Mouse (Mus musculus) heart, embryonic 14.5 days (tissue): ENCODE data around the gene Olfr13. TPM values are rescaled to one million over a fixed set of nuclear protein-coding genes. Genes with fewer than 3 reads are reported as not detected.
"Not testable (repeated sequence)": the region's sequence is repeated elsewhere in the genome, so short reads cannot be mapped to it uniquely, and the experiment has no call there.

Experiments
- ATAC-seq: fragments of 200-750 bp; cut with Nextera tagmentation; 2 replicates; pipeline ENCODE4 v1.8.0; 2017; ENCODE audit warnings: low read depth, moderate TSS enrichment; ENCODE audit not compliant: insufficient number of reproducible peaks, insufficient read depth, low FRiP score
- H3K27ac ChIP-seq, 2 experiments: fragments of 200-500 bp in 1 of 2; fragments of 300-500 bp in 1 of 2; sonication (generic) in 1 of 2; replicated peaks in 1 of 2; 2 replicates each; pipeline ENCODE4 v1.5.1; 2012 to 2014; ENCODE audit warnings: low read depth in 2 of 2, low read length in 2 of 2, control low read depth in 1 of 2, mild to moderate bottlenecking in 1 of 2, mixed read lengths in 1 of 2; ENCODE audit not compliant: control insufficient read depth in 1 of 2, insufficient read depth in 1 of 2
- H3K27me3 ChIP-seq: fragments of 300-500 bp; sonication (generic); 2 replicates; pipeline ENCODE4 v1.6.1; 2014; ENCODE audit warnings: mild to moderate bottlenecking, low read length, control low read depth; ENCODE audit not compliant: control insufficient read depth, insufficient read depth
- H3K36me3 ChIP-seq: fragments of 300-500 bp; sonication (generic); 2 replicates; pipeline ENCODE4 v1.6.1; 2014; ENCODE audit warnings: mild to moderate bottlenecking, control low read depth, low read length, mixed read lengths; ENCODE audit not compliant: control insufficient read depth, insufficient read depth
- H3K4me1 ChIP-seq, 2 experiments: fragments of 200-500 bp in 1 of 2; fragments of 300-500 bp in 1 of 2; sonication (generic) in 1 of 2; 2 replicates each; pipeline ENCODE4 v1.6.1; 2012 to 2014; ENCODE audit warnings: low read length in 2 of 2, control low read depth in 1 of 2, mixed read lengths in 1 of 2; ENCODE audit not compliant: control insufficient read depth in 2 of 2, insufficient read depth in 2 of 2
- H3K4me2 ChIP-seq: fragments of 300-500 bp; sonication (generic); 2 replicates; pipeline ENCODE4 v1.6.1; 2014; ENCODE audit warnings: mild to moderate bottlenecking, low read length
- H3K4me3 ChIP-seq, 2 experiments: fragments of 200-500 bp in 1 of 2; fragments of 300-500 bp in 1 of 2; sonication (generic) in 1 of 2; 2 replicates each; pipeline ENCODE4 v1.5.1; 2012 to 2014; ENCODE audit warnings: low read length in 2 of 2, mild to moderate bottlenecking in 2 of 2, control low read depth in 1 of 2, low read depth in 1 of 2, moderate library complexity in 1 of 2; ENCODE audit not compliant: control insufficient read depth in 1 of 2, insufficient read depth in 1 of 2
- H3K9ac ChIP-seq: fragments of 300-500 bp; sonication (generic); 2 replicates; pipeline ENCODE4 v1.6.1; 2014; ENCODE audit warnings: mild to moderate bottlenecking, low read length
- H3K9me3 ChIP-seq: fragments of 300-500 bp; sonication (generic); 2 replicates; pipeline ENCODE4 v1.6.1; 2016; ENCODE audit warnings: low read length, control low read depth; ENCODE audit not compliant: control insufficient read depth
- WGBS: fragments of 180-500 bp; shearing (Covaris S2); extraction: QIAGEN DNeasy Blood & Tissue Kit; methylation state at CpG from one replicate; pipeline ENCODE4 v1.1.7; 2014; 5-methylcytosine and 5-hydroxymethylcytosine counted together
- polyA plus RNA-seq: library from polyadenylated mRNA; unstranded; fragments of >200 nt; fragmentation: Nextera tagmentation; extraction: Ambion mirVana; gene quantifications from 2 replicates; pipeline ENCODE4 v1.2.1, GENCODE M21; 2014

Olfr13 gene
- polyA plus RNA-seq, 1 experiment from 2014 or later = not detected

DNA sequence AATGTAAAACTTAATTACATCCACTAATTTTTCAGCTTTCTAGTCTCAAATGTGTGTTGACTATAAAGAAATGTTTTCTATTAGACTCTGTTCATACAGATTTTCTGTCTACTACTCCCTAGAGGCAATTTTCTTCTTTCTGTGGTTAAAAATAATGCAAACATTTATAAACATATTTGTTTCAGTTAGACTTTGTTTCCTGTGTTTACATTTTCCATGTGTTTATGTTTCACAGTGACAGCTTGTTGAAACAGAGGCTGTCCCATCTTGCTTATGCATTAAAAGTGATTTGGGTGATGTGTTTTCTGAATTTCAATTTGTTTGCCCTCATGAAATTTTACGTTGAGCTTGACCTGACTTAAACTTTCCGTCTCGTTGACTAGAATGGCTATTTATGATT lies 19.0 kb downstream of the Olfr13 start:
- ATAC-seq = no peak
- H3K4me2 ChIP-seq = no peak overlapping the region
- no peak overlapping the region for H3K27ac ChIP-seq
- no peaks in the 10 kb centered on the region for H3K4me1 ChIP-seq
- 85% methylated on average over 3 of the region's 3 CpGs for WGBS
- H3K9ac ChIP-seq = no peak overlapping the region
- H3K27me3 ChIP-seq = no peaks in the 10 kb centered on the region
- no peaks in the 10 kb centered on the region for H3K9me3 ChIP-seq
- no peak overlapping the region for H3K4me3 ChIP-seq
- H3K36me3 ChIP-seq = no peaks in the 10 kb centered on the region

DNA sequence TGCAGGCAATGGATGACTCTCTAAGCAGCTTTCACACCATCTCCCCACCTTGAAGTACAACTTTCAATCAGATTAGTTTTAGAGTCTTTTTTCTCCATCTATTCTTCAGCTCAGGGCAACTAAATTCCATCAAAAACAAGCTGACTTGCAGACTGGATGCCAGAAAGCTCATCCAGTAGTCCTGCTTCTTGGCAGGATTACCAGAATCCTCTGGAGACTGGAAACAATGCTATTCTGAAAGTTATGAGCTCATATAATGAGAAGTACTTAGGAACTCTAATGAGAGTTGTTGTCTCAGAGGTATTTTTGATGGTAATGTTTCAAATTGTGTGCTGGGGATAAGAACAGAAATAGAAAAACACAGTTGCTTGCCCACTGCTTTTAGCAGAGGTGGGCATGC lies 24.8 kb downstream of the Olfr13 start, which contains the start of gene Olfr435:
Olfr435 (plus strand) TSS at position 366 of the 400 bp plus-strand sequence.
- no peak within 1 kb of the TSS for H3K27ac ChIP-seq
- no peak for ATAC-seq
- no peak within 1 kb of the TSS for H3K4me2 ChIP-seq
- H3K4me1 ChIP-seq = no peaks in the 10 kb centered on the region
- no peaks in the 10 kb centered on the region for H3K27me3 ChIP-seq
- no peaks in the 10 kb centered on the region for H3K36me3 ChIP-seq
- no peak within 1 kb of the TSS for H3K9ac ChIP-seq
- H3K4me3 ChIP-seq = no peak within 1 kb of the TSS
- no peaks in the 10 kb centered on the region for H3K9me3 ChIP-seq

DNA sequence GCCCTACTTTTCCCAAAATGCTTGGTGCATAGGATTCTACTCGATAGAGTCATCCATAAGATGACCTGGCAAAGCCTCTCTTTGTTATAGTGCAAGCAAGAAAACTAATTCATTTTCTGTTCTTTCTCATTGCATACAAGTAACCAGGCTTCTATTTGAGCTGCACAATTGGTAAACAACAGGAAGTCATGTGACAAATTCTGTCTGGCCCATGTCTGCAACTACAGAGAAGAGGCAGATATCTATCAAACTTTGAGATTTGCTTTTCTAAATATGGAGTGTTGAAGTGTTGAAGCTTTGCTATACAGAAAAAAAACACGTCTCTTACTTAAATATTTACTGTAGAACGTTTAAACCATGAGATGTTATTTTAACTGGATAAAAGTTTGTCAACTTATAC lies 26.2 kb downstream of the Olfr13 start:
- H3K9me3 ChIP-seq = no peaks in the 10 kb centered on the region
- H3K9ac ChIP-seq = no peak overlapping the region
- no peaks in the 10 kb centered on the region for H3K4me1 ChIP-seq
- H3K36me3 ChIP-seq = no peaks in the 10 kb centered on the region
- H3K27ac ChIP-seq = no peak overlapping the region
- WGBS = 52% methylated on average over 3 of the region's 3 CpGs
- no peak for ATAC-seq
- H3K4me2 ChIP-seq = no peak overlapping the region
- no peaks in the 10 kb centered on the region for H3K27me3 ChIP-seq
- no peak overlapping the region for H3K4me3 ChIP-seq

DNA sequence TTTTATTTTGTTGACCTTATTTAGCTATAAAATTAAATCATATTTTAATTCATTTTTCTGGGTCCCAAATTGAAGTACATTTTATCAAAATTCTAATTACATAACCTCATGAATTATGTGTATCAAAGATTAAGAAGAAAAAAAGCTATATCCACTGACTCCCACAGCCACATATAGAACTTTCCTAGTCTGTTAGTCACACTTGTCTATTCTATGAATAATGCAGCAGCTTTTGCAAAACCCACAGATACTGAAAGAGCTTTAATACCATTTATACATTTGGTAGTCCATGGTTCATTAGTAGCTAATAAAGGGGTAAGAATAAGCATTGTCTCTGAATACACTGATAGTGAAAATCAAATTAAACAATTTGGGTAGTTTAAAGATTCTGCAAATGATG lies 30.8 kb downstream of the Olfr13 start:
- H3K9me3 ChIP-seq = no peaks in the 10 kb centered on the region
- no peak overlapping the region for H3K4me3 ChIP-seq
- no peak for ATAC-seq
- H3K4me1 ChIP-seq = no peaks in the 10 kb centered on the region
- no peaks in the 10 kb centered on the region for H3K36me3 ChIP-seq
- no peak overlapping the region for H3K9ac ChIP-seq
- no peaks in the 10 kb centered on the region for H3K27me3 ChIP-seq
- no peak overlapping the region for H3K4me2 ChIP-seq
- no peak overlapping the region for H3K27ac ChIP-seq

GRCm38 (mm10) chr6:43205355-43205754 lies 33.4 kb downstream of the Olfr13 start:
- 56% methylated on average over 2 of the region's 2 CpGs for WGBS
- H3K27ac ChIP-seq = no peak overlapping the region

DNA sequence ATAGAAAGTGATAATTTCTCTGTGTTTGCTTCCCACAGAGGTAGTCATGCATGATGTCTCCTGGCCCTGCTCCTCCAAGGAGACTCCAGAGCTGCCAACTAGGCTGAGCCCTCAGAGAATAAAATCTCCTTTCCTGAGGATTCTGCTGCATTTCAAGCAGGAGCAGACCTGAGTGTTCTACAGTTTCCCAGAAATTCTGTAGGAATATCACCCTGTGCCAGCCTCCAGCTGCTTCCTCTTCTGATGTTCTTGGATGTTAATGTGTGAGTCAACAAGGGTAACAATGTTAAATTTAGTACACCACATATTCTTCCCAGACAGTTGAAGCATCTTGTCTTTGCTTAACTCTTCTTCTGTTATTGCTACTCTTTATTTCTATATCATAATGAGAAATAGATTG lies 40.9 kb downstream of the Olfr13 start, which contains the start of gene Olfr434:
Olfr434 (plus strand) TSS at position 149 of the 400 bp plus-strand sequence.
- H3K27me3 ChIP-seq, H3K4me3 ChIP-seq, H3K9me3 ChIP-seq, H3K4me2 ChIP-seq, H3K4me1 ChIP-seq, H3K27ac ChIP-seq, H3K9ac ChIP-seq, ATAC-seq, H3K36me3 ChIP-seq: not testable (repeated sequence)

More at GRCm38 (mm10) chr6:43205355-43205754, 33.4 kb downstream of the Olfr13 start:
- H3K9me3 ChIP-seq = no peaks in the 10 kb centered on the region
- H3K27me3 ChIP-seq = no peaks in the 10 kb centered on the region
- no peak overlapping the region for H3K4me3 ChIP-seq
- H3K9ac ChIP-seq = no peak overlapping the region
- H3K36me3 ChIP-seq = no peaks in the 10 kb centered on the region
- no peak for ATAC-seq
- H3K4me2 ChIP-seq = no peak overlapping the region
- no peaks in the 10 kb centered on the region for H3K4me1 ChIP-seq

Other genes starting within 250 kb of the Olfr13 start
- gene Olfr444, start 223.1 kb upstream of the Olfr13 start, polyA plus RNA-seq = not detected in 2 replicates
- not detected in 2 replicates for gene Olfr441, start 65.8 kb upstream of the Olfr13 start, polyA plus RNA-seq
- not detected in 2 replicates for gene Olfr237-ps1, start 25.6 kb upstream of the Olfr13 start, polyA plus RNA-seq
- gene Olfr437, start 8.9 kb upstream of the Olfr13 start, polyA plus RNA-seq = not detected in 2 replicates
- not detected in 2 replicates for gene Olfr435, start 25.0 kb downstream of the Olfr13 start, polyA plus RNA-seq
- not detected in 2 replicates for gene Olfr434, start 40.9 kb downstream of the Olfr13 start, polyA plus RNA-seq
- gene Olfr47, start 59.4 kb downstream of the Olfr13 start, polyA plus RNA-seq = not detected in 2 replicates
- gene Arhgef5, start 93.4 kb downstream of the Olfr13 start, polyA plus RNA-seq = 6.9 and 7.1 TPM in 2 replicates
- 0.16 and 0.19 TPM in 2 replicates for gene Nobox, start 137.4 kb downstream of the Olfr13 start, polyA plus RNA-seq